Mouse (Mus musculus) gastrocnemius, postnatal 25 days (tissue): Measurements from ENCODE around the gene Fntb. TPM values are rescaled to one million over a fixed set of nuclear protein-coding genes. Genes with fewer than 3 reads are reported as not detected.
A peak's percentile ranks its signal among the peaks of the same experiment; 100 is the strongest.

Source experiments
- DNase-seq: peaks from one replicate; pipeline ENCODE4 v3.0.0; 2022
- total RNA-seq, 2 experiments: library from RNA; stranded (reverse); gene quantifications; 1 replicate in 1 of 2; 2 replicates in 1 of 2; pipeline ENCODE4 v1.2.3; 2021

Gene Fntb
- total RNA-seq, 2 experiments from 2014 or later = 11.3 to 13.2 TPM

- no peak for DNase-seq
Measured at GRCm38 (mm10) chr12:76920990-76921389, 155.6 kb downstream of the Fntb start.

- no peak for DNase-seq
Measured at GRCm38 (mm10) chr12:76923118-76923517, 157.7 kb downstream of the Fntb start.

GRCm38 (mm10) chr12:76924904-76925604, 159.7 kb downstream of the Fntb start:
- DNase-seq = no peak

GRCm38 (mm10) chr12:76926338-76926945, 161.1 kb downstream of the Fntb start:
- DNase-seq = peak; percentile 41

- DNase-seq = no peak
Measured at GRCm38 (mm10) chr12:76927012-76927411, 161.6 kb downstream of the Fntb start.

GRCm38 (mm10) chr12:76927539-76927938, 162.2 kb downstream of the Fntb start:
- DNase-seq = no peak

- no peak for DNase-seq
Measured at GRCm38 (mm10) chr12:76930177-76930576, 164.8 kb downstream of the Fntb start.

- DNase-seq = peak; percentile 37
Measured at GRCm38 (mm10) chr12:76931739-76932687, 166.6 kb downstream of the Fntb start.

GRCm38 (mm10) chr12:76932688-76933060, 167.3 kb downstream of the Fntb start:
- no peak for DNase-seq

- DNase-seq = no peak
Measured at GRCm38 (mm10) chr12:76934438-76934837, 169.0 kb downstream of the Fntb start.

- DNase-seq = no peak
Measured at GRCm38 (mm10) chr12:76936211-76936610, 170.8 kb downstream of the Fntb start.

- no peak for DNase-seq
Measured at GRCm38 (mm10) chr12:76938013-76938412, 172.6 kb downstream of the Fntb start.

- DNase-seq = no peak
Measured at GRCm38 (mm10) chr12:76941524-76941923, 176.1 kb downstream of the Fntb start.

- no peak for DNase-seq
Measured at GRCm38 (mm10) chr12:76942476-76942875, 177.1 kb downstream of the Fntb start.

GRCm38 (mm10) chr12:76943046-76943445, 177.7 kb downstream of the Fntb start:
- DNase-seq = no peak

GRCm38 (mm10) chr12:76943466-76943865, 178.1 kb downstream of the Fntb start:
- no peak for DNase-seq

GRCm38 (mm10) chr12:76947487-76947886, 182.1 kb downstream of the Fntb start:
- no peak for DNase-seq

GRCm38 (mm10) chr12:76948185-76948584, 182.8 kb downstream of the Fntb start:
- no peak for DNase-seq

GRCm38 (mm10) chr12:76948781-76949180, 183.4 kb downstream of the Fntb start:
- DNase-seq = no peak

- no peak for DNase-seq
Measured at GRCm38 (mm10) chr12:76950330-76950729, 184.9 kb downstream of the Fntb start.

GRCm38 (mm10) chr12:76953750-76954363, 188.5 kb downstream of the Fntb start:
- no peak for DNase-seq

- DNase-seq = peak; percentile 92
Measured at GRCm38 (mm10) chr12:76954698-76955423, 189.5 kb downstream of the Fntb start.
